Mouse (Mus musculus): Measurements from ENCODE around the gene P4ha1.

- TF ChIP-seq CTCF (IDR thresholded peaks at IDR 0.05; ENCODE audit: extremely low read depth, insufficient read depth, insufficient read length, insufficient replicate concordance) = no peak
- TF ChIP-seq POLR2A (IDR thresholded peaks at IDR 0.05; ENCODE audit: low read depth, low read length) = no peak
Observed at GRCm38 (mm10) chr10:59310691-59311457, 12.2 kb upstream of the P4ha1 start.

Measured in spleen, adult 2 months (tissue).